ENCODE assay signal across 8 mouse cellular contexts in genomic region chr1:170868905-170869283, GRCm38 (mm10). TPM values are rescaled to one million over a fixed set of nuclear protein-coding genes. Genes with fewer than 3 reads are reported as not detected.
DNase-seq lines count a peak whose midpoint lies in the region; ATAC-seq lines count a peak whose summit lies in the region.
"Had no signal": no experiment of that assay in that cellular context is flagged by ENCODE, and none has a peak within 500 bp of the region (broad histone marks: within the 10 kb centered on the region; RNA-seq: fewer than 3 reads in every experiment).

No protein-coding gene starts in this region.

- WGBS in lung, embryonic 16.5 days, result 15% methylated on average over 14 of the region's 14 CpGs
- 20% methylated on average over 14 of the region's 14 CpGs for WGBS in forebrain, embryonic 11.5 days
- WGBS in limb, embryonic 13.5 days, result 22% methylated on average over 14 of the region's 14 CpGs
- WGBS in stomach, embryonic 14.5 days, result 16% methylated on average over 14 of the region's 14 CpGs

- ATAC-seq in lung, embryonic 16.5 days (ENCODE audit: low read depth), result no peak; the same call in 1 of the 2 replicates
- peak; percentile 28; the same call in 1 of the 2 replicates for ATAC-seq in forebrain, embryonic 11.5 days (replicated peaks; ENCODE audit: low FRiP score)
- ATAC-seq in limb, embryonic 13.5 days (ENCODE audit: low FRiP score, low read depth), result no peak
- ATAC-seq in stomach, embryonic 14.5 days (ENCODE audit: insufficient number of reproducible peaks, insufficient read depth, low FRiP score, low read depth), result peak; percentile 38; the same call in 1 of the 2 replicates

- H3K27ac ChIP-seq in lung, embryonic 16.5 days (ENCODE audit: low read length), result no peak overlapping the region
- no peak overlapping the region for H3K27ac ChIP-seq in forebrain, embryonic 11.5 days (ENCODE audit: low read depth, low read length)
- H3K27ac ChIP-seq in limb, embryonic 13.5 days, result no peak overlapping the region
- H3K27ac ChIP-seq in stomach, embryonic 14.5 days (ENCODE audit: low read length), result no peak overlapping the region

- no peaks in the 10 kb centered on the region for H3K9me3 ChIP-seq in lung, embryonic 16.5 days (ENCODE audit: control insufficient read depth, low read length)
- H3K9me3 ChIP-seq in forebrain, embryonic 11.5 days (ENCODE audit: control insufficient read depth, low read length), result no peaks in the 10 kb centered on the region
- H3K9me3 ChIP-seq in limb, embryonic 13.5 days, result no peaks in the 10 kb centered on the region
- H3K9me3 ChIP-seq in stomach, embryonic 14.5 days (ENCODE audit: control insufficient read depth, low read depth, low read length), result no peaks in the 10 kb centered on the region

- H3K9ac ChIP-seq in lung, embryonic 16.5 days (ENCODE audit: low read length), result peak overlapping the region; percentile 71
- H3K9ac ChIP-seq in forebrain, embryonic 11.5 days (ENCODE audit: low read length), result peak overlapping the region; percentile 60
- peak overlapping the region; percentile 65 for H3K9ac ChIP-seq in limb, embryonic 13.5 days
- H3K9ac ChIP-seq in stomach, embryonic 14.5 days (replicated peaks; ENCODE audit: low read depth, low read length), result no peak overlapping the region

- H3K27me3 ChIP-seq in lung, embryonic 16.5 days (ENCODE audit: control insufficient read depth, insufficient read depth, low read depth, low read length), result no peaks in the 10 kb centered on the region
- no peaks in the 10 kb centered on the region for H3K27me3 ChIP-seq in forebrain, embryonic 11.5 days (ENCODE audit: control insufficient read depth, insufficient read depth, low read length)
- no peaks in the 10 kb centered on the region for H3K27me3 ChIP-seq in limb, embryonic 13.5 days
- no peaks in the 10 kb centered on the region for H3K27me3 ChIP-seq in stomach, embryonic 14.5 days (ENCODE audit: control insufficient read depth, insufficient read depth, low read length)

- peaks cover 4% of the 10 kb centered on the region; the same call in 1 of the 2 replicates for H3K36me3 ChIP-seq in lung, embryonic 16.5 days (ENCODE audit: control insufficient read depth, insufficient read depth, low read length)
- H3K36me3 ChIP-seq in forebrain, embryonic 11.5 days (ENCODE audit: control insufficient read depth, insufficient read depth, low read length), result no peaks in the 10 kb centered on the region
- peaks cover 17% of the 10 kb centered on the region for H3K36me3 ChIP-seq in limb, embryonic 13.5 days
- H3K36me3 ChIP-seq in stomach, embryonic 14.5 days (ENCODE audit: control insufficient read depth, insufficient read depth, low read length), result no peaks in the 10 kb centered on the region; the same call in 1 of the 2 replicates

- peaks cover 7% of the 10 kb centered on the region; the same call in 1 of the 2 replicates for H3K4me1 ChIP-seq in lung, embryonic 16.5 days (replicated peaks; ENCODE audit: control insufficient read depth, insufficient read depth, low read length)
- H3K4me1 ChIP-seq in forebrain, embryonic 11.5 days (replicated peaks; ENCODE audit: control insufficient read depth, insufficient read depth, low read length), result no peaks in the 10 kb centered on the region
- peaks cover 9% of the 10 kb centered on the region for H3K4me1 ChIP-seq in limb, embryonic 13.5 days
- no peaks in the 10 kb centered on the region for H3K4me1 ChIP-seq in stomach, embryonic 14.5 days (ENCODE audit: control insufficient read depth, insufficient read depth, low read length)

- peak overlapping the region; percentile 80 for H3K4me2 ChIP-seq in lung, embryonic 16.5 days (ENCODE audit: low read depth, low read length)
- H3K4me2 ChIP-seq in forebrain, embryonic 11.5 days (ENCODE audit: low read depth, low read length, severe bottlenecking), result peak overlapping the region; percentile 76
- peak overlapping the region; percentile 86 for H3K4me2 ChIP-seq in limb, embryonic 13.5 days (replicated peaks)
- H3K4me2 ChIP-seq in stomach, embryonic 14.5 days (replicated peaks; ENCODE audit: low read depth, low read length), result peak overlapping the region; percentile 66

- H3K4me3 ChIP-seq in lung, embryonic 16.5 days (ENCODE audit: low read length), result peak overlapping the region; percentile 76
- peak overlapping the region; percentile 84 for H3K4me3 ChIP-seq in forebrain, embryonic 11.5 days (ENCODE audit: low read depth, low read length)
- H3K4me3 ChIP-seq in limb, embryonic 13.5 days, result peak overlapping the region; percentile 84
- H3K4me3 ChIP-seq in stomach, embryonic 14.5 days (ENCODE audit: low read depth, low read length), result peak overlapping the region; percentile 95

- DNase-seq in lung, postnatal 10 days, result no peak
- DNase-seq in forebrain, embryonic 11.5 days (ENCODE audit: low spot score), result no peak
- DNase-seq in embryo, embryonic 9.5 days (ENCODE audit: extremely low spot score), result no peak
- DNase-seq in layer of hippocampus, adult 9-11 months, result no peak

RNA-seq across cellular contexts. Expression of gene Atf6, which starts 1.3 kb away (rescaled TPM):
- 10.5 and 11.1 TPM in 2 replicates for polyA plus RNA-seq in lung, embryonic 16.5 days (2015; fragmentation: Nextera tagmentation; extraction: Ambion mirVana)
- polyA plus RNA-seq in forebrain, embryonic 11.5 days (2014; fragmentation: Nextera tagmentation; extraction: Ambion mirVana), result 8.9 and 9.8 TPM in 2 replicates
- polyA plus RNA-seq in limb, embryonic 13.5 days (2015; fragmentation: Nextera tagmentation; extraction: Ambion mirVana), result 7.8 and 8.2 TPM in 2 replicates
- polyA plus RNA-seq in stomach, embryonic 14.5 days (2014; fragmentation: Nextera tagmentation; extraction: Ambion mirVana), result 10.8 and 11.8 TPM in 2 replicates

RNA-seq across cellular contexts. Expression of gene Gm26620, which starts 16.0 kb away (rescaled TPM):
- 0.20 TPM in 1 of 2 replicates, not detected in the other for polyA plus RNA-seq in lung, embryonic 16.5 days (2015; fragmentation: Nextera tagmentation; extraction: Ambion mirVana)
- 0.37 TPM in 1 of 2 replicates, not detected in the other for polyA plus RNA-seq in forebrain, embryonic 11.5 days (2014; fragmentation: Nextera tagmentation; extraction: Ambion mirVana)
- polyA plus RNA-seq in limb, embryonic 13.5 days (2015; fragmentation: Nextera tagmentation; extraction: Ambion mirVana), result 1.1 and 1.8 TPM in 2 replicates
- 0.45 and 1.5 TPM in 2 replicates for polyA plus RNA-seq in stomach, embryonic 14.5 days (2014; fragmentation: Nextera tagmentation; extraction: Ambion mirVana)

RNA-seq across cellular contexts. Expression of gene Dusp12, which starts 16.4 kb away (rescaled TPM):
- polyA plus RNA-seq in lung, embryonic 16.5 days (2015; fragmentation: Nextera tagmentation; extraction: Ambion mirVana), result 29.2 and 34.7 TPM in 2 replicates
- 28.7 and 29.3 TPM in 2 replicates for polyA plus RNA-seq in forebrain, embryonic 11.5 days (2014; fragmentation: Nextera tagmentation; extraction: Ambion mirVana)
- polyA plus RNA-seq in limb, embryonic 13.5 days (2015; fragmentation: Nextera tagmentation; extraction: Ambion mirVana), result 50.5 and 56.6 TPM in 2 replicates
- polyA plus RNA-seq in stomach, embryonic 14.5 days (2014; fragmentation: Nextera tagmentation; extraction: Ambion mirVana), result 38.9 and 40.5 TPM in 2 replicates

RNA-seq across cellular contexts. Expression of gene Fcrlb, which starts 43.8 kb away (rescaled TPM):
- not detected in 2 replicates for polyA plus RNA-seq in lung, embryonic 16.5 days (2015; fragmentation: Nextera tagmentation; extraction: Ambion mirVana)
- polyA plus RNA-seq in forebrain, embryonic 11.5 days (2014; fragmentation: Nextera tagmentation; extraction: Ambion mirVana), result not detected in 2 replicates
- 0.11 TPM in 1 of 2 replicates, not detected in the other for polyA plus RNA-seq in limb, embryonic 13.5 days (2015; fragmentation: Nextera tagmentation; extraction: Ambion mirVana)
- polyA plus RNA-seq in stomach, embryonic 14.5 days (2014; fragmentation: Nextera tagmentation; extraction: Ambion mirVana), result not detected in 2 replicates
- polyA plus RNA-seq: inflammation-experienced regulatory T-cells, adult 6 months had no signal

RNA-seq across cellular contexts. Expression of gene Fcrla, which starts 58.5 kb away (rescaled TPM):
- polyA plus RNA-seq in lung, embryonic 16.5 days (2015; fragmentation: Nextera tagmentation; extraction: Ambion mirVana), result not detected in 2 replicates
- polyA plus RNA-seq in forebrain, embryonic 11.5 days (2014; fragmentation: Nextera tagmentation; extraction: Ambion mirVana), result not detected in 2 replicates
- not detected in 2 replicates for polyA plus RNA-seq in limb, embryonic 13.5 days (2015; fragmentation: Nextera tagmentation; extraction: Ambion mirVana)
- 0.18 TPM in 1 of 2 replicates, not detected in the other for polyA plus RNA-seq in stomach, embryonic 14.5 days (2014; fragmentation: Nextera tagmentation; extraction: Ambion mirVana)

Comparison
In these comparisons a context has a peak if more than half of its experiments do, and no peak if none do; other contexts are left out.
1. ATAC-seq: peak in forebrain, embryonic 11.5 days (single experiment) and stomach, embryonic 14.5 days (single experiment); none in lung, embryonic 16.5 days (single experiment) and limb, embryonic 13.5 days (single experiment).
2. Peak in every context shown above with its lines, with median percentiles within 50 percentile points of each other: H3K4me2 ChIP-seq and H3K4me3 ChIP-seq.